Mouse (Mus musculus) ES-Bruce4 (cell line): Measurements from ENCODE around the gene Pdgfc. TPM values are rescaled to one million over a fixed set of nuclear protein-coding genes. Genes with fewer than 3 reads are reported as not detected.

ENCODE experiments used
- H3K27ac ChIP-seq: 2 replicates; pipeline ENCODE4 v1.5.1; 2012; ENCODE audit warnings: low read length, inconsistent platforms; ENCODE audit not compliant: insufficient read depth
- H3K27me3 ChIP-seq: 2 replicates; pipeline ENCODE4 v1.6.1; 2012; ENCODE audit warnings: mild to moderate bottlenecking, low read length, inconsistent platforms; ENCODE audit not compliant: control insufficient read depth, poor library complexity, insufficient read depth, severe bottlenecking
- H3K36me3 ChIP-seq: 2 replicates; pipeline ENCODE4 v1.6.1; 2012; ENCODE audit warnings: inconsistent platforms, mild to moderate bottlenecking, low read length, moderate library complexity; ENCODE audit not compliant: control insufficient read depth, poor library complexity, insufficient read depth, severe bottlenecking
- H3K4me1 ChIP-seq: one replicate; pipeline ENCODE4 v1.8.1; 2011; ENCODE audit warnings: low read length; ENCODE audit not compliant: control insufficient read depth, insufficient read depth
- H3K4me3 ChIP-seq: 2 replicates; pipeline ENCODE4 v1.5.1; 2011; ENCODE audit warnings: low read depth, mild to moderate bottlenecking, low read length
- H3K9ac ChIP-seq: 2 replicates; pipeline ENCODE4 v1.6.1; 2012; ENCODE audit warnings: low read depth, mild to moderate bottlenecking, inconsistent platforms; ENCODE audit not compliant: poor library complexity, severe bottlenecking
- H3K9me3 ChIP-seq: replicated peaks from 2 replicates; pipeline ENCODE4 v1.6.1; 2012; ENCODE audit warnings: mild to moderate bottlenecking, low read length, inconsistent platforms; ENCODE audit not compliant: control insufficient read depth, poor library complexity, insufficient read depth, severe bottlenecking
- CTCF ChIP-seq: IDR thresholded peaks from one replicate; pipeline ENCODE4 v1.8.1; 2011; ENCODE audit warnings: low read depth, low read length
- EP300 ChIP-seq: IDR thresholded peaks from 2 replicates; pipeline ENCODE4 v1.6.1; 2011; ENCODE audit warnings: low read depth, low read length; ENCODE audit not compliant: insufficient read depth
- POLR2A ChIP-seq: IDR thresholded peaks from one replicate; pipeline ENCODE4 v1.8.1; 2011; ENCODE audit warnings: low read length; ENCODE audit not compliant: insufficient read depth
- polyA plus RNA-seq: library from polyadenylated mRNA; stranded (reverse); fragments of >200 nt; gene quantifications from 2 replicates; pipeline ENCODE4 v1.2.4, GENCODE M21; 2011; ENCODE audit warnings: low read depth; ENCODE audit not compliant: missing spikeins, insufficient read depth, insufficient read length

The Pdgfc gene
- 5.5 and 6.5 TPM in 2 replicates for polyA plus RNA-seq

GRCm38 (mm10) chr3:81036151-81036553, at the start of gene Pdgfc:
Gene Pdgfc (plus strand): TSS chr3:81036416.
- no peak for TF ChIP-seq CTCF
- TF ChIP-seq POLR2A: no peak
- TF ChIP-seq EP300: no peak
- Histone ChIP-seq H3K4me1 (no peaks in the 10 kb centered on the region), H3K36me3 (no peaks in the 10 kb centered on the region), H3K9me3 (peaks cover 4% of the 10 kb centered on the region; the same call in 1 of the 2 replicates), H3K9ac (peak within 1 kb of the TSS; percentile 77), H3K27ac (peak within 1 kb of the TSS; percentile 61), H3K4me3 (peak within 1 kb of the TSS; percentile 96), H3K27me3 (no peaks in the 10 kb centered on the region)

DNA sequence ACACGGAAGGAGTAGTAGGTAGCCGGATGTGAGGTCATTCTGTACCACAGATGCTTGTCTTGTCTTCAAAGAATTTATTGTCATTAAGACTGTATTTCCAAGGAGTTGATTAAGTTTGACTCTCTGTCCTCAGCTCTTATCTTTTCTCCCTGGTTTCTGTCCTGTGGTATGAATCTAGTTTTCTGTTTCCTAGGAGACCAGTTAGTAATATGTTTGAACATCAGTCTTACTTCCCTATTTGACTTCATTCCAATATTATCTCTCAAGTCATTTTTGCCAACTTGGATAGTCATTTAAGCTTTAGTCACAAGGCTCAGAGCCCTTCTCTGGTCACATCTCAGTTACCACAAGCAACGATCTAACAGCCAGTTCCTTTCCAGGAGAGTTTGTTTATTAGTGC, 27.0 kb upstream of the Pdgfc start:
- TF ChIP-seq POLR2A: no peak
- Histone ChIP-seq H3K9me3 (no peaks in the 10 kb centered on the region), H3K27me3 (no peaks in the 10 kb centered on the region), H3K4me1 (no peaks in the 10 kb centered on the region), H3K4me3 (no peak overlapping the region), H3K27ac (no peak overlapping the region), H3K9ac (no peak overlapping the region), H3K36me3 (no peaks in the 10 kb centered on the region)

DNA sequence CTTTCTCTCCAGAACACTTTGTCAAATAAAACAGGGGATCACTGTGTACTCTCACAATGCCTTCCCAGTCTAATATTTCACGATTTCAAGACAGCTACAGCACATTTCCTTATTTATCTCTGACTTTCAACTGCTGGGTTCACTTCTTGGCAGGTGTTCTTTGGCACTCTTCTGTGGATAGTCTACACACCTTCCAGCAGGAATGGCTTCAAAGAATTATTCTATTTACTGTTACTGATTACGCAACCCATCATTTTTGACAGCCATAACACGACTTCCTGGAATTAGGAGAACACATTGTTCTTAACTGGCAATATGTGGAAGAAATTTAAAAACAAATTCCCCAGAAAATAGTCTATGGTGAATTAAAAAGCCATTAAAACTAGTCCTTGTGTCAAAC, 26.3 kb upstream of the Pdgfc start:
- Histone ChIP-seq H3K4me1 (no peaks in the 10 kb centered on the region), H3K9me3 (no peaks in the 10 kb centered on the region), H3K36me3 (no peaks in the 10 kb centered on the region), H3K27ac (no peak overlapping the region), H3K27me3 (no peaks in the 10 kb centered on the region), H3K9ac (no peak overlapping the region), H3K4me3 (no peak overlapping the region)
- TF ChIP-seq CTCF: no peak
- TF ChIP-seq POLR2A: no peak
- TF ChIP-seq EP300: no peak

DNA sequence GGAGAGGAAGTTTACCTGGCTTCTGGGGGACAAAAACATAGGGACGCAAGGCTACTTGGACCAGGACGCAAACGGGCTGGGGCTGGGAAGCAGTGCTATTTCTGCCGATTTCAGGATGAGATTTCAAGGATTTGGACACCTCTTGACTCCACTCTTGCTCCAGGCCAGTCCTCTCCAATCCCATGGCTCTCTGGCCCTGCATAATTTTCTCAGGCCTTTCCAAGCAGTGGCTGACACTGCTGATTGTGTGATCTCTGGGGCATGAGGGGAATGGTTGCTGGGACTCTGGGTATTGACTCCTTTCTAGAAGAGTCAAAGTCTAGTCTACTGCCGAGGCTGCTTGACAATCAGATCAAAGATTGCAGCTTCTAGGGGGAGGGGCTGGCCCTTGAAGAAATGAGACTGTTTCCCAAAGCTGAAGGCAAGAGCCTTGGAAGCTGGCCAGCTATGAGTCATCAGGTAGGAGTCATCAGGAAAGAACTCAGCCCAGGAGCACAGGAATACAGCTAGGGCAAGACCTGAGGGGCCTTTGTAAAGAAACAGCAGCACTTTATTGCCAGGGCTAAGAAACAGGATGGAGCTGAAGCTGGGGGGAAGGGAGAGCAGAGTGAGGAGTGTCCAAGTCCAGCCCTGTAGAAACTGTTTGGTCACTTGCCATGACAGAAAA, 18.7 kb upstream of the Pdgfc start:
- no peaks in the 10 kb centered on the region for H3K9me3 ChIP-seq
- TF ChIP-seq POLR2A: no peak
- TF ChIP-seq CTCF: no peak
- no peak for TF ChIP-seq EP300
- H3K4me3 ChIP-seq: no peak overlapping the region
- no peak overlapping the region for H3K27ac ChIP-seq
- no peaks in the 10 kb centered on the region for H3K27me3 ChIP-seq
- no peaks in the 10 kb centered on the region for H3K36me3 ChIP-seq
- H3K9ac ChIP-seq: no peak overlapping the region
- peaks cover 9% of the 10 kb centered on the region for H3K4me1 ChIP-seq

DNA sequence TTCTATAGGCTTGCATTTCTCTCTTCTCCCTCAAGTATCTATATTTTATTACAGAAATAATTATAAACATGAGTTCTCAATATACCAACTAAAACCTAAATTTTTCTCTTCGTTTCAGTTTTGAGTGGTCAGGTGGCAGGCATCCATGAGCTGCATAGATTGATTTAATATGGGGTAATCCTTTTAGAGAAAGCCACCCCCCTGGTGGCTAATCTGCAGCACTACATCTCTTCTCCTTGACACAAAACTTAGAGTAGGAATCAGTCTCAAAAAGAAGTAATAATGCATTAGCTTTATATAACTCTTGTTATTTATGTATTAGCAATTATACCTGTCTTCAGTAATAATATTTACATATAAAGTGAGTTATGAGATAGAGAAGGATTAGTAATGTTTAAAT, 16.2 kb upstream of the Pdgfc start:
- no peak for TF ChIP-seq POLR2A
- TF ChIP-seq CTCF: no peak
- TF ChIP-seq EP300: no peak
- Histone ChIP-seq H3K36me3 (no peaks in the 10 kb centered on the region), H3K9ac (no peak overlapping the region), H3K27ac (no peak overlapping the region), H3K4me3 (no peak overlapping the region), H3K4me1 (peaks cover 9% of the 10 kb centered on the region), H3K9me3 (no peaks in the 10 kb centered on the region), H3K27me3 (no peaks in the 10 kb centered on the region)

DNA sequence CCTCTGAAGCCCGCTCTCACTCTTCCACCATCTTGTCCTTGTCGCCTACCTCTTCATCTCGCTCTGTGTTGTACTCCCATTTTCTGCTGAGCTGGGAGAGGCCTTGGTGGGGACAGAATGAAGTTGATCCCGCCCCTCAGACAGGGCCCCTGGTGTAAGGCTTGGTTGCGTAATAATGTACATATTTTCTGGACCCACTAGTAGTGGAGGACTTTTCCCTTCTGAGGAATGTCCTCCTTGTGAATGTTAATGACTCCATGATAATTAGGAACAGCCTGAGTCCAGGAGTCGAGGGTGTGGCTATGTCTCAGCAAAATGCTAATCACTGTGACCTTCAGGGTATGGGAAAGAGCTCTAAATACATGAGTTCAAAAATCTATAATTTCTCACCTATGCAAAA, 14.4 kb upstream of the Pdgfc start:
- Histone ChIP-seq H3K9me3 (no peaks in the 10 kb centered on the region), H3K9ac (no peak overlapping the region), H3K4me3 (peak overlapping the region; percentile 2; the same call in 1 of the 2 replicates), H3K4me1 (peaks cover 9% of the 10 kb centered on the region), H3K36me3 (no peaks in the 10 kb centered on the region), H3K27me3 (no peaks in the 10 kb centered on the region), H3K27ac (peak overlapping the region; percentile 99)
- no peak for TF ChIP-seq CTCF
- 0 out of 2 replicates have a peak, but pooled peaks have one; percentile 13 for TF ChIP-seq EP300
